Mouse (Mus musculus) retina, adult 2 months (tissue): Measurements from ENCODE around the gene Sf1.

Experiments used
- DNase-seq: peaks from one replicate; pipeline ENCODE4 v3.0.0-alpha.2; 2012; ENCODE audit warnings: low read depth, low spot score

Sf1 gene

GRCm38 (mm10) chr19:6363411-6364240, at the start of gene Sf1:
Sf1 (plus strand) TSS chr19:6363690.
- peak; percentile 98 for DNase-seq

GRCm38 (mm10) chr19:6313796-6314195, 49.7 kb upstream of the Sf1 start:
- no peak for DNase-seq

GRCm38 (mm10) chr19:6314513-6314912, 49.0 kb upstream of the Sf1 start:
- no peak for DNase-seq

- no peak for DNase-seq
Measured at GRCm38 (mm10) chr19:6315573-6315972, 47.9 kb upstream of the Sf1 start.

GRCm38 (mm10) chr19:6318145-6318544, 45.3 kb upstream of the Sf1 start:
- no peak for DNase-seq

GRCm38 (mm10) chr19:6321358-6321757, 42.1 kb upstream of the Sf1 start:
- no peak for DNase-seq

- DNase-seq, result no peak
Measured at GRCm38 (mm10) chr19:6321786-6322621, 41.5 kb upstream of the Sf1 start.

- DNase-seq, result no peak
Measured at GRCm38 (mm10) chr19:6324751-6325150, 38.7 kb upstream of the Sf1 start.

- DNase-seq, result no peak
Measured at GRCm38 (mm10) chr19:6331178-6331577, 32.3 kb upstream of the Sf1 start.

- peak; percentile 34 for DNase-seq
Measured at GRCm38 (mm10) chr19:6331719-6332516, 31.6 kb upstream of the Sf1 start.

GRCm38 (mm10) chr19:6333761-6334595, 29.5 kb upstream of the Sf1 start:
- DNase-seq, result no peak

- peak; percentile 93 for DNase-seq
Measured at GRCm38 (mm10) chr19:6334673-6335457, 28.6 kb upstream of the Sf1 start, which contains the start of gene Men1. Men1 (plus strand) TSS chr19:6334979.

- no peak for DNase-seq
Measured at GRCm38 (mm10) chr19:6335458-6335827, 28.0 kb upstream of the Sf1 start.

GRCm38 (mm10) chr19:6336920-6337319, 26.6 kb upstream of the Sf1 start:
- no peak for DNase-seq

GRCm38 (mm10) chr19:6338171-6338570, 25.3 kb upstream of the Sf1 start:
- no peak for DNase-seq

- DNase-seq, result no peak
Measured at GRCm38 (mm10) chr19:6338716-6339115, 24.8 kb upstream of the Sf1 start.

- no peak for DNase-seq
Measured at GRCm38 (mm10) chr19:6339191-6339590, 24.3 kb upstream of the Sf1 start.

- no peak for DNase-seq
Measured at GRCm38 (mm10) chr19:6339890-6340504, 23.5 kb upstream of the Sf1 start.
